Mouse (Mus musculus): ENCODE results near the gene 2210011C24Rik. TPM values are rescaled to one million over a fixed set of nuclear protein-coding genes. Genes with fewer than 3 reads are reported as not detected.

2210011C24Rik gene
- polyA plus RNA-seq, 1 experiment from 2014 or later, result 9.0 TPM

GRCm38 (mm10) chr8:83973161-83974031 is 38.6 kb downstream of the 2210011C24Rik start:
- H3K36me3 ChIP-seq (ENCODE audit: insufficient read depth, low read length), result peaks cover 9% of the 10 kb centered on the region; the same call in 1 of the 2 replicates
- peak overlapping the region; percentile 87 for H3K4me2 ChIP-seq (replicated peaks; ENCODE audit: low read depth, low read length)
- H3K9me3 ChIP-seq (ENCODE audit: low read length), result no peaks in the 10 kb centered on the region
- peaks cover 31% of the 10 kb centered on the region for H3K4me1 ChIP-seq (ENCODE audit: insufficient read depth, low read length)
- H3K27ac ChIP-seq (ENCODE audit: low read length), result peak overlapping the region; percentile 56
- peak overlapping the region; percentile 90 for H3K9ac ChIP-seq (replicated peaks; ENCODE audit: low read length)
- WGBS, result 2% methylated on average over 32 of the region's 37 CpGs
- H3K27me3 ChIP-seq (ENCODE audit: insufficient read depth, low read length), result no peaks in the 10 kb centered on the region
- ATAC-seq (ENCODE audit: low FRiP score, low TSS enrichment), result peak; percentile 0
- H3K4me3 ChIP-seq (ENCODE audit: low read length), result peak overlapping the region; percentile 93

- ATAC-seq (ENCODE audit: low FRiP score, low TSS enrichment), result peak; percentile 100
- Histone ChIP-seq H3K4me2 (replicated peaks; ENCODE audit: low read depth, low read length) (peak within 1 kb of the TSS; percentile 88), H3K4me3 (ENCODE audit: low read length) (peak within 1 kb of the TSS; percentile 93), H3K4me1 (ENCODE audit: insufficient read depth, low read length) (peaks cover 25% of the 10 kb centered on the region), H3K9me3 (ENCODE audit: low read length) (no peaks in the 10 kb centered on the region), H3K9ac (replicated peaks; ENCODE audit: low read length) (peak within 1 kb of the TSS; percentile 90), H3K27ac (ENCODE audit: low read length) (peak within 1 kb of the TSS; percentile 74), H3K27me3 (ENCODE audit: insufficient read depth, low read length) (no peaks in the 10 kb centered on the region), H3K36me3 (ENCODE audit: insufficient read depth, low read length) (peaks cover 14% of the 10 kb centered on the region; the same call in 1 of the 2 replicates)
- 0% methylated on average over 72 of the region's 94 CpGs for WGBS
Measured at GRCm38 (mm10) chr8:83972150-83973120, 39.5 kb downstream of the 2210011C24Rik start, which contains the start of gene Prkaca. Gene Prkaca (plus strand): TSS chr8:83972993.

- WGBS, result 74% methylated on average over 6 of the region's 6 CpGs
- Histone ChIP-seq H3K4me2 (replicated peaks; ENCODE audit: low read depth, low read length) (peak overlapping the region; percentile 88), H3K27ac (ENCODE audit: low read length) (peak overlapping the region; percentile 74; the same call in 1 of the 2 replicates), H3K27me3 (ENCODE audit: insufficient read depth, low read length) (no peaks in the 10 kb centered on the region), H3K4me1 (ENCODE audit: insufficient read depth, low read length) (peaks cover 18% of the 10 kb centered on the region), H3K9me3 (ENCODE audit: low read length) (no peaks in the 10 kb centered on the region), H3K9ac (replicated peaks; ENCODE audit: low read length) (peak overlapping the region; percentile 78), H3K36me3 (ENCODE audit: insufficient read depth, low read length) (peaks cover 18% of the 10 kb centered on the region; the same call in 1 of the 2 replicates), H3K4me3 (ENCODE audit: low read length) (peak overlapping the region; percentile 93)
- ATAC-seq (ENCODE audit: low FRiP score, low TSS enrichment), result no peak
Measured at GRCm38 (mm10) chr8:83971661-83972060, 40.3 kb downstream of the 2210011C24Rik start.

- ATAC-seq (ENCODE audit: low FRiP score, low TSS enrichment), result no peak
- Histone ChIP-seq H3K4me1 (ENCODE audit: insufficient read depth, low read length) (peaks cover 18% of the 10 kb centered on the region), H3K4me3 (ENCODE audit: low read length) (no peak overlapping the region), H3K27me3 (ENCODE audit: insufficient read depth, low read length) (no peaks in the 10 kb centered on the region), H3K36me3 (ENCODE audit: insufficient read depth, low read length) (peaks cover 18% of the 10 kb centered on the region; the same call in 1 of the 2 replicates), H3K27ac (ENCODE audit: low read length) (no peak overlapping the region), H3K9me3 (ENCODE audit: low read length) (no peaks in the 10 kb centered on the region), H3K9ac (replicated peaks; ENCODE audit: low read length) (no peak overlapping the region), H3K4me2 (replicated peaks; ENCODE audit: low read depth, low read length) (no peak overlapping the region)
- WGBS, result 92% methylated on average over 4 of the region's 4 CpGs
Measured at GRCm38 (mm10) chr8:83971121-83971520, 40.9 kb downstream of the 2210011C24Rik start.

- no peak overlapping the region for H3K4me3 ChIP-seq (ENCODE audit: low read length)
- H3K9ac ChIP-seq (replicated peaks; ENCODE audit: low read length), result no peak overlapping the region
- H3K36me3 ChIP-seq (ENCODE audit: insufficient read depth, low read length), result peaks cover 23% of the 10 kb centered on the region; the same call in 1 of the 2 replicates
- H3K9me3 ChIP-seq (ENCODE audit: low read length), result no peaks in the 10 kb centered on the region
- no peaks in the 10 kb centered on the region for H3K27me3 ChIP-seq (ENCODE audit: insufficient read depth, low read length)
- H3K4me1 ChIP-seq (ENCODE audit: insufficient read depth, low read length), result peaks cover 5% of the 10 kb centered on the region; the same call in 1 of the 2 replicates
- H3K4me2 ChIP-seq (replicated peaks; ENCODE audit: low read depth, low read length), result no peak overlapping the region
- no peak overlapping the region for H3K27ac ChIP-seq (ENCODE audit: low read length)
- no peak for ATAC-seq (ENCODE audit: low FRiP score, low TSS enrichment)
- WGBS, result 90% methylated on average over 7 of the region's 7 CpGs
Measured at GRCm38 (mm10) chr8:83967701-83968100, 44.3 kb downstream of the 2210011C24Rik start.

GRCm38 (mm10) chr8:83964015-83964765 is 47.8 kb downstream of the 2210011C24Rik start:
- peaks cover 16% of the 10 kb centered on the region; the same call in 1 of the 2 replicates for H3K36me3 ChIP-seq (ENCODE audit: insufficient read depth, low read length)
- H3K9me3 ChIP-seq (ENCODE audit: low read length), result no peaks in the 10 kb centered on the region
- no peaks in the 10 kb centered on the region for H3K27me3 ChIP-seq (ENCODE audit: insufficient read depth, low read length)
- H3K4me3 ChIP-seq (ENCODE audit: low read length), result no peak overlapping the region
- ATAC-seq (ENCODE audit: low FRiP score, low TSS enrichment), result no peak
- H3K9ac ChIP-seq (replicated peaks; ENCODE audit: low read length), result no peak overlapping the region
- WGBS, result 89% methylated on average over 5 of the region's 5 CpGs
- no peak overlapping the region for H3K27ac ChIP-seq (ENCODE audit: low read length)
- H3K4me1 ChIP-seq (ENCODE audit: insufficient read depth, low read length), result no peaks in the 10 kb centered on the region
- no peak overlapping the region for H3K4me2 ChIP-seq (replicated peaks; ENCODE audit: low read depth, low read length)

MicroRNA genes within 50 kb of the gene (microRNA counts, 519-probe panel; counts per million panel counts)
- microRNA mmu-miR-1199, result 104 counts per million, percentile 35 among the panel's probes with 10 or more counts

Small RNA genes lying within 50 kb of the gene (microRNA-seq; reads per million reads assigned to microRNA genes)
- gene Mir1199 (1.4 reads per million), gene Mir8111 (3.8 reads per million, percentile 18 among the genes with 10 or more reads in this experiment)

Other genes starting within 250 kb of the 2210011C24Rik start
- 17.8 and 19.6 TPM in 2 replicates for gene Adgrl1, start 112.1 kb downstream of the 2210011C24Rik start, polyA plus RNA-seq (2015; fragmentation: Nextera tagmentation; extraction: Ambion mirVana)
- 0.85 and 1.0 TPM in 2 replicates for gene Gm10644, start 57.0 kb downstream of the 2210011C24Rik start, polyA plus RNA-seq (2015; fragmentation: Nextera tagmentation; extraction: Ambion mirVana)
- gene Asf1b, start 56.7 kb downstream of the 2210011C24Rik start, polyA plus RNA-seq (2015; fragmentation: Nextera tagmentation; extraction: Ambion mirVana), result 58.2 and 65.1 TPM in 2 replicates
- 105 and 143 TPM in 2 replicates for gene Prkaca, start 39.2 kb downstream of the 2210011C24Rik start, polyA plus RNA-seq (2015; fragmentation: Nextera tagmentation; extraction: Ambion mirVana)
- 9.4 and 11.6 TPM in 2 replicates for gene Samd1, start 14.5 kb downstream of the 2210011C24Rik start, polyA plus RNA-seq (2015; fragmentation: Nextera tagmentation; extraction: Ambion mirVana)
- 0.51 and 1.1 TPM in 2 replicates for gene 1700067K01Rik, start 10.7 kb downstream of the 2210011C24Rik start, polyA plus RNA-seq (2015; fragmentation: Nextera tagmentation; extraction: Ambion mirVana)
- gene Palm3, start 9.3 kb upstream of the 2210011C24Rik start, polyA plus RNA-seq (2015; fragmentation: Nextera tagmentation; extraction: Ambion mirVana), result 15.5 and 16.7 TPM in 2 replicates
- 2.9 TPM in 2 replicates for gene Il27ra, start 30.4 kb upstream of the 2210011C24Rik start, polyA plus RNA-seq (2015; fragmentation: Nextera tagmentation; extraction: Ambion mirVana)
- not detected in 2 replicates for gene Rln3, start 32.8 kb upstream of the 2210011C24Rik start, polyA plus RNA-seq (2015; fragmentation: Nextera tagmentation; extraction: Ambion mirVana)
- 1.2 TPM in 2 replicates for gene Gm10643, start 53.0 kb upstream of the 2210011C24Rik start, polyA plus RNA-seq (2015; fragmentation: Nextera tagmentation; extraction: Ambion mirVana)
- gene Rfx1, start 54.7 kb upstream of the 2210011C24Rik start, polyA plus RNA-seq (2015; fragmentation: Nextera tagmentation; extraction: Ambion mirVana), result 10.5 and 11.2 TPM in 2 replicates
- 11.0 and 11.3 TPM in 2 replicates for gene Dcaf15, start 92.6 kb upstream of the 2210011C24Rik start, polyA plus RNA-seq (2015; fragmentation: Nextera tagmentation; extraction: Ambion mirVana)
- gene Podnl1, start 113.8 kb upstream of the 2210011C24Rik start, polyA plus RNA-seq (2015; fragmentation: Nextera tagmentation; extraction: Ambion mirVana), result 0.24 and 0.30 TPM in 2 replicates
- gene Cc2d1a, start 135.8 kb upstream of the 2210011C24Rik start, polyA plus RNA-seq (2015; fragmentation: Nextera tagmentation; extraction: Ambion mirVana), result 29.0 and 31.1 TPM in 2 replicates
- 1.7 and 1.9 TPM in 2 replicates for gene 4930432K21Rik, start 135.9 kb upstream of the 2210011C24Rik start, polyA plus RNA-seq (2015; fragmentation: Nextera tagmentation; extraction: Ambion mirVana)
- gene Nanos3, start 173.0 kb upstream of the 2210011C24Rik start, polyA plus RNA-seq (2015; fragmentation: Nextera tagmentation; extraction: Ambion mirVana), result 2.6 and 3.1 TPM in 2 replicates
- gene Zswim4, start 224.9 kb upstream of the 2210011C24Rik start, polyA plus RNA-seq (2015; fragmentation: Nextera tagmentation; extraction: Ambion mirVana), result 18.3 and 18.5 TPM in 2 replicates
- gene D8Ertd738e, start 237.5 kb upstream of the 2210011C24Rik start, polyA plus RNA-seq (2015; fragmentation: Nextera tagmentation; extraction: Ambion mirVana), result 321 and 330 TPM in 2 replicates
- 70.1 and 71.1 TPM in 2 replicates for gene Mri1, start 245.2 kb upstream of the 2210011C24Rik start, polyA plus RNA-seq (2015; fragmentation: Nextera tagmentation; extraction: Ambion mirVana)